9 mouse cellular contexts compared by ENCODE assay signal in genomic region chr9:32539321-32539761, GRCm38 (mm10). TPM values are rescaled to one million over a fixed set of nuclear protein-coding genes. Genes with fewer than 3 reads are reported as not detected.
DNase-seq lines count a peak whose midpoint lies in the region; ATAC-seq lines count a peak whose summit lies in the region.
"Had no signal": no experiment of that assay in that cellular context is flagged by ENCODE, and none has a peak within 500 bp of the region (broad histone marks: within the 10 kb centered on the region; RNA-seq: fewer than 3 reads in every experiment).

No protein-coding gene starts in this region.

- intact Hi-C loops in heart, postnatal 36 days (cut with DNase I) = no loop called here

- H3K4me3 ChIP-seq in heart, embryonic 12.5 days = peak overlapping the region; percentile 73
- peak overlapping the region; percentile 98 for H3K4me3 ChIP-seq in limb, embryonic 10.5 days
- H3K4me3 ChIP-seq in neural tube, embryonic 15.5 days (replicated peaks) = no peak overlapping the region

- no peak for DNase-seq in heart, postnatal 36 days
- peak; percentile 21 for DNase-seq in brain, adult 2 months (ENCODE audit: low read depth, low spot score)
- DNase-seq in limb, embryonic 10.5 days (ENCODE audit: low spot score) = no peak
- no peak for DNase-seq in urinary bladder, adult 18-20 months (ENCODE audit: low spot score in 2 of 2)
- DNase-seq in ovary, postnatal 14 days (ENCODE audit: low spot score) = no peak
- DNase-seq: gastrocnemius, postnatal 14 days had no signal

- 0 out of 2 replicates have a peak overlapping the region, but pooled peaks have one; percentile 83 for H3K27ac ChIP-seq in heart, embryonic 12.5 days (ENCODE audit: poor library complexity, severe bottlenecking)
- H3K27ac ChIP-seq in limb, embryonic 10.5 days = peak overlapping the region; percentile 99
- H3K27ac ChIP-seq in neural tube, embryonic 15.5 days (replicated peaks) = no peak overlapping the region

- H3K36me3 ChIP-seq in heart, embryonic 12.5 days = no peaks in the 10 kb centered on the region
- H3K36me3 ChIP-seq in limb, embryonic 10.5 days = peaks cover 29% of the 10 kb centered on the region
- no peaks in the 10 kb centered on the region for H3K36me3 ChIP-seq in neural tube, embryonic 15.5 days

- peak overlapping the region; percentile 90 for H3K9ac ChIP-seq in heart, embryonic 12.5 days
- no peak overlapping the region for H3K9ac ChIP-seq in neural tube, embryonic 15.5 days (replicated peaks)

- no peak for ATAC-seq in heart, embryonic 12.5 days (ENCODE audit: insufficient number of reproducible peaks, low FRiP score)
- no peak for ATAC-seq in neural tube, embryonic 15.5 days (ENCODE audit: low FRiP score)
- ATAC-seq in cerebellum, adult (ENCODE audit: insufficient number of reproducible peaks, low FRiP score, low TSS enrichment) = no peak

- H3K9me3 ChIP-seq in heart, embryonic 12.5 days (replicated peaks) = no peaks in the 10 kb centered on the region
- no peaks in the 10 kb centered on the region for H3K9me3 ChIP-seq in limb, embryonic 10.5 days (replicated peaks)
- H3K9me3 ChIP-seq in neural tube, embryonic 15.5 days (replicated peaks) = no peaks in the 10 kb centered on the region

- 32% methylated on average over 3 of the region's 3 CpGs for WGBS in heart, embryonic 12.5 days
- 35% methylated on average over 3 of the region's 3 CpGs for WGBS in limb, embryonic 10.5 days
- WGBS in neural tube, embryonic 15.5 days = 46% methylated on average over 3 of the region's 3 CpGs

- H3K27me3 ChIP-seq in heart, embryonic 12.5 days (replicated peaks) = peaks cover 18% of the 10 kb centered on the region
- no peaks in the 10 kb centered on the region for H3K27me3 ChIP-seq in limb, embryonic 10.5 days (ENCODE audit: low read depth, poor library complexity, severe bottlenecking)
- H3K27me3 ChIP-seq in neural tube, embryonic 15.5 days (replicated peaks) = peaks cover 50% of the 10 kb centered on the region

- peaks cover 33% of the 10 kb centered on the region for H3K4me1 ChIP-seq in heart, embryonic 12.5 days (replicated peaks)
- peaks cover 44% of the 10 kb centered on the region for H3K4me1 ChIP-seq in limb, embryonic 10.5 days
- H3K4me1 ChIP-seq in neural tube, embryonic 15.5 days = peaks cover 38% of the 10 kb centered on the region

- H3K4me2 ChIP-seq in heart, embryonic 12.5 days = peak overlapping the region; percentile 94
- peak overlapping the region; percentile 93 for H3K4me2 ChIP-seq in neural tube, embryonic 15.5 days

RNA-seq across cellular contexts. Expression of gene Fli1, which starts 3.3 kb away (rescaled TPM):
- polyA plus RNA-seq in heart, embryonic 12.5 days (2016; fragmentation: Nextera tagmentation; extraction: Ambion mirVana) = 20.1 and 20.2 TPM in 2 replicates
- 10 to 100 TPM; 28.2 to 28.8 TPM for total RNA-seq in heart, postnatal 36 days (2021)
- 50.6 and 71.2 TPM in 2 replicates for polyA plus RNA-seq in limb, embryonic 10.5 days (2016; fragmentation: Nextera tagmentation; extraction: Ambion mirVana)
- polyA plus RNA-seq in neural tube, embryonic 15.5 days (2015; fragmentation: Nextera tagmentation; extraction: Ambion mirVana) = 7.9 and 12.5 TPM in 2 replicates
